Mouse (Mus musculus): ENCODE results near the gene Hspa13. TPM values are rescaled to one million over a fixed set of nuclear protein-coding genes. Genes with fewer than 3 reads are reported as not detected.

Hspa13 gene
- 27.7 and 30.0 TPM in 2 replicates for polyA plus RNA-seq (2015; fragmentation: Nextera tagmentation; extraction: Ambion mirVana)

DNA sequence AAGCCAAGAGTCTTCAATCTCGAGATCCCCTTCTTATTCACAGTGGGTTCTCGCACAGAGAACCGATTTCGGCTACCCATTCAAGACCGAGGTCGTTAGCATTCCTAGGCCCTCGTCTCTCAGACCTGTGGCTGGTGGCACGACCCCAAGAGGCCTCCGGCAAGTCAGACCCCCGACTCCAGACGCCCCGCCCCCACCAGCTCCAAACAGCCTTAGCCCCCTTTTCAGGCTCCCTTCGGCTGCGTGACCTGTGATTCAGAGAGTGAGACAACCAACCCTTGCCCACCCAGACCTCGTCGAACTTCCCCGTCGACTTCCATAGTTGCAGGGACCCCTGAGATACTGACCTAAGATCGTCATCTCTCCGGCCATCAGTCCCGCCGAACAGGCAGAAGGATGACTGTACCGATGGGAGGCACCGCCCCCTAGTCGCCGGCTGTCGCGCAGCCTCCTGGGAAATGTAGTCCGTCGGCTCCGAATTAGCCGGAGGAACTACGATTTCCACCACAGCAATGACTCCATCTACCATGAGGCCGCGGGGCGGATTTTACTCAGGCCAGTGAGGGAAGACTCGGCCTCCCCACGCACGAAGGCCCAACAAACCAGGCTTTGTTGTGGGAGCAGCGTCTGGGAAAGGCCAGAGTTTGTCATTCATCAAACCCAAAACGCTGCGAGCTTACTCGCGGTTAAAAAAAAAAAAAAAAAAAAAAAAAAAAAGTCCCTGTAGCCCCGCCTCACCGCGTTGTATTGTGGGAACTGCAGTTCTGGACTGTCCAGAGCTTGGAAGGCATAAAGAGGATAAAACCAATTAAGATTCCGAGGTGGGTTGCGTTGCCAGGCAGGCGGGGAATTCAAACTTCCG is at the start of gene Hspa13:
Gene Hspa13, minus strand, starts transcription at position 717 of the 862 bp plus-strand sequence.
- DNase-seq (ENCODE audit: low spot score) (peak; percentile 99), ATAC-seq (replicated peaks; ENCODE audit: low FRiP score, low read depth) (peak; percentile 99)
- peak within 1 kb of the TSS; percentile 68; the same call in 1 of the 2 replicates for H3K27ac ChIP-seq
- under 1% methylated on average over 51 of the region's 51 CpGs for WGBS
- H3K4me1 ChIP-seq (replicated peaks; ENCODE audit: insufficient read depth, low read length), result no peaks in the 10 kb centered on the region
- H3K4me2 ChIP-seq (ENCODE audit: low read length), result peak within 1 kb of the TSS; percentile 80
- H3K9ac ChIP-seq (ENCODE audit: low read depth, low read length), result peak within 1 kb of the TSS; percentile 55; the same call in 1 of the 2 replicates
- H3K27me3 ChIP-seq (ENCODE audit: insufficient read depth, low read length), result no peaks in the 10 kb centered on the region
- no peaks in the 10 kb centered on the region for H3K9me3 ChIP-seq (replicated peaks; ENCODE audit: low read length)
- no peaks in the 10 kb centered on the region for H3K36me3 ChIP-seq (ENCODE audit: insufficient read depth, low read length)
- peak; percentile 34 for TF ChIP-seq CTCF (IDR thresholded peaks at IDR 0.05; ENCODE audit: low read depth)
- peak within 1 kb of the TSS; percentile 73 for H3K4me3 ChIP-seq (replicated peaks; ENCODE audit: low read depth, low read length)

DNA sequence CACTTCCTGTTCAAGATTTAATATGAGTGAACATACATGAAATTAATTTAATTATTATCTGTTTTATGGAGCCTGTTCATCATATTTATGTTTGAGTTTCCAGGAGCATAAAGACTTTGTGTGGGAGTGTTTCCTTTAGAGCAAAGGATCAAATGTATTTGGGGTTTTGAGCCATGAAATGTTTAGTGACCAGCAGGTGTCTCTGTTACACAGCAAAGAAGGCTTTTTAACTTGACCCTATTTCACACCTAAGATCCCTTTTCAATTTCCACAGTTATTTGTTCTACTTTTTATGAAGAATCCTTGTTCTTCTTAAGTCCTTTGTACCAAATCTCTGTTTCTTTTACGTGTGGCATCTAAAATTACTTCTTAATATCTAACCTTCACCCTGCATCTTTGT is 12.4 kb upstream of the Hspa13 start:
- Histone ChIP-seq H3K9me3 (replicated peaks; ENCODE audit: low read length) (no peaks in the 10 kb centered on the region), H3K4me2 (ENCODE audit: low read length) (no peak overlapping the region), H3K9ac (ENCODE audit: low read depth, low read length) (no peak overlapping the region), H3K4me1 (replicated peaks; ENCODE audit: insufficient read depth, low read length) (no peaks in the 10 kb centered on the region), H3K4me3 (replicated peaks; ENCODE audit: low read depth, low read length) (no peak overlapping the region), H3K27me3 (ENCODE audit: insufficient read depth, low read length) (no peaks in the 10 kb centered on the region), H3K27ac (no peak overlapping the region), H3K36me3 (ENCODE audit: insufficient read depth, low read length) (no peaks in the 10 kb centered on the region)
- TF ChIP-seq CTCF (IDR thresholded peaks at IDR 0.05; ENCODE audit: low read depth), result peak; percentile 86
- no peak for ATAC-seq (replicated peaks; ENCODE audit: low FRiP score, low read depth)
- WGBS, result 33% methylated on average over 1 of the region's 1 CpGs
- peak; percentile 81 for DNase-seq (ENCODE audit: low spot score)

DNA sequence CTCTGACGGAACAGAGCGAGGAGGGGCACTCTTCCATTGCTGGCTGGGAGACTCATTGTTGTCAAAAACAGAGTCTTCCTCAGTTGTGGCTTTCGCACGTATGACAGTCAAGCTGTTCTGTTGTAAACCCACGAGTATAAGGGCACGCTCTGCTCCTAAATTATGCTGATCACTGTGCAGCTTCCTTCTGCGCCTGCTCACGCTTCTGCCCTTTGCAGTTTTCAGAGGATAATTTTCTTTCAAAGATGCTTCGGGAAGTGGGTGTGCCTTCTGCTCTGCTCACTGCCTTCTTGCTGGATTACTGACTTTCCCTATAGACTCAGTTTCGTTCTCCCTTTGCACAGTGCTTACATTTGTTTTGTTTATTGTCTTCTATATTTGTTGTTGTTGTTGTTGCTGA is 6.3 kb upstream of the Hspa13 start:
- 88% methylated on average over 10 of the region's 10 CpGs for WGBS
- TF ChIP-seq CTCF (IDR thresholded peaks at IDR 0.05; ENCODE audit: low read depth), result no peak
- no peak overlapping the region for H3K4me3 ChIP-seq (replicated peaks; ENCODE audit: low read depth, low read length)

DNA sequence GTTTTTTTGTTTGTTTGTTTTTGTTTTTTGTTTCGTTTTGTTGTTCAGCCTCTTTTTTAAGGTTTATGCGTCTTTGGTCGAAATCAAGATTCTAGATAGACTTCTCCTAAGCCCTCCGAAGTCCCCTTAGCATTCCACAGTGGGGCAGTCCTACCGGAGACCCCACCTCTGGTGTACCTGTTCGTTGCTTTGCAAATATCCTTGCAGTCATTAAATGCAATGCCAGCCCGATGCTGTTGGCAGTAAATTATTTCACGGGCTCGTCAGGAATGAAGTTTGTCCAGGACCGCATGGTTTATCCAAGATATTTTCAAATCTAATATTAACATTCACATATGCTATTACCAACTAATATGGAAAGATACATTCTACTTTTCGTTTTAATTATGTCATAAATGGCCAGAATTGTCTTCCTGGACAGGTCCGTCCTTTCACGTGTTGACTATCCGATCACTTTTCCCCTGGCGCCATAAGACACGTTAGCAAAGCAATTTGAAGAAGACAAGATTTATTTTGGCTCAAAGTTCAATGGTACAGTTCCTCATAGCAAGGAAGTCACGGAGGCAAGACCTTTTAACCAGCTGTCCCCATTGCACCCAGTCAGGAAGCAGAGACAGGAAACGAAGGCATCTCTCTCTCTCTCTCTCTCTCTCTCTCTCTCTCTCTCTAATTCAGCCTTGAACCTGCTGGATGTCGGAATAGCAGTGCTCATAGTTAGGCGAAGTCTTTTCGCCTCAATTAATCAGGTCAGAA is 522 bp upstream of the Hspa13 start:
- Histone ChIP-seq H3K4me3 (replicated peaks; ENCODE audit: low read depth, low read length) (peak overlapping the region; percentile 73), H3K4me2 (ENCODE audit: low read length) (peak overlapping the region; percentile 80), H3K9ac (ENCODE audit: low read depth, low read length) (peak overlapping the region; percentile 37; the same call in 1 of the 2 replicates), H3K27ac (peak overlapping the region; percentile 68; the same call in 1 of the 2 replicates), H3K27me3 (ENCODE audit: insufficient read depth, low read length) (no peaks in the 10 kb centered on the region), H3K9me3 (replicated peaks; ENCODE audit: low read length) (no peaks in the 10 kb centered on the region), H3K4me1 (replicated peaks; ENCODE audit: insufficient read depth, low read length) (no peaks in the 10 kb centered on the region), H3K36me3 (ENCODE audit: insufficient read depth, low read length) (no peaks in the 10 kb centered on the region)
- WGBS, result 12% methylated on average over 21 of the region's 21 CpGs
- peak; percentile 24 for DNase-seq (ENCODE audit: low spot score)
- no peak for TF ChIP-seq CTCF (IDR thresholded peaks at IDR 0.05; ENCODE audit: low read depth)
- ATAC-seq (replicated peaks; ENCODE audit: low FRiP score, low read depth), result peak; percentile 67

More for the DNA sequence above, 6.3 kb upstream of the Hspa13 start:
- no peak for ATAC-seq (replicated peaks; ENCODE audit: low FRiP score, low read depth)
- Histone ChIP-seq H3K36me3 (ENCODE audit: insufficient read depth, low read length) (no peaks in the 10 kb centered on the region), H3K4me2 (ENCODE audit: low read length) (no peak overlapping the region), H3K27ac (no peak overlapping the region), H3K4me1 (replicated peaks; ENCODE audit: insufficient read depth, low read length) (no peaks in the 10 kb centered on the region), H3K27me3 (ENCODE audit: insufficient read depth, low read length) (no peaks in the 10 kb centered on the region), H3K9me3 (replicated peaks; ENCODE audit: low read length) (no peaks in the 10 kb centered on the region), H3K9ac (ENCODE audit: low read depth, low read length) (no peak overlapping the region)
- no peak for DNase-seq (ENCODE audit: low spot score)

DNA sequence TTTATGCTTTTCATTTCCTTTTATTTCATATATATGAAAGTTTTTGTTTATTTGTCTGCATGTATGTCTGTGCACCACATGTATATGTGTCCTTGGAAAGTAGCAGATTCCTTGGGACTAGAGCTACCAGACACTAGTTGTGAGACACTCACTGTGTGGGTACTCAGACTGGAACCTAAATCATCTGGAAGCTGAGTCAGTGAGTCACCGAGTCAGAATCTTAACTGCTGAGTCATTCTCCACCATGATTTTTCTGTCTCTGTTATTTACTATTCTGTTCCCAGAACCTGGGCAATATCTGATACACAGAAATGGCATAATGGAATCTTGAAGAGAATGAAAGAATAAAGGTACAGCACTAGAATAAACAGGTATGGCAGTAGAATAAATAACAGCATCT is 14.0 kb downstream of the Hspa13 start:
- Histone ChIP-seq H3K36me3 (ENCODE audit: insufficient read depth, low read length) (peaks cover 10% of the 10 kb centered on the region; the same call in 1 of the 2 replicates), H3K9me3 (replicated peaks; ENCODE audit: low read length) (no peaks in the 10 kb centered on the region), H3K27me3 (ENCODE audit: insufficient read depth, low read length) (no peaks in the 10 kb centered on the region), H3K4me2 (ENCODE audit: low read length) (no peak overlapping the region), H3K9ac (ENCODE audit: low read depth, low read length) (no peak overlapping the region), H3K27ac (no peak overlapping the region), H3K4me3 (replicated peaks; ENCODE audit: low read depth, low read length) (no peak overlapping the region), H3K4me1 (replicated peaks; ENCODE audit: insufficient read depth, low read length) (no peaks in the 10 kb centered on the region)
- TF ChIP-seq CTCF (IDR thresholded peaks at IDR 0.05; ENCODE audit: low read depth), result no peak
- DNase-seq (ENCODE audit: low spot score), result no peak
- 71% methylated on average over 1 of the region's 1 CpGs for WGBS
- ATAC-seq (replicated peaks; ENCODE audit: low FRiP score, low read depth), result no peak

DNA sequence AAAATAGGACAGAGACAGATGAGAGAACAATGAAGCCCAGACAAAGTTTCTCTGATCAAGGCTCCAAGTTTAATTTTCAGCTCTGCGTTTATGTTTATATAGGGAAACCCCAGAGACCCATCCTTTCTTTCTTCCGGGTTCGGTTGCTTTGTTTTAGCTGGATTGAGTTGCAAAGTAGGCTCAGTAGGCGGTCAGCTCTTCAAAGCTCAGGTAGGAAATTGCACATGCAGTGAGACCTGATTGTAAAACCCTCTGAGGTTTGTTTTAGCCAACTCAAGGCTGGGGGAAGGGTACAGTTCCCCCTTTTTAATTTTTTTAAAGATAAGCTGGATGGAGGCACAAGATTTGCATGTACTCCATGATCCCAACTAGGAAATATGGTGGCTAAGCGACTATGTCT is 16.8 kb downstream of the Hspa13 start:
- TF ChIP-seq CTCF (IDR thresholded peaks at IDR 0.05; ENCODE audit: low read depth), result no peak
- H3K27me3 ChIP-seq (ENCODE audit: insufficient read depth, low read length), result no peaks in the 10 kb centered on the region
- WGBS, result 43% methylated on average over 5 of the region's 5 CpGs
- H3K4me1 ChIP-seq (replicated peaks; ENCODE audit: insufficient read depth, low read length), result no peaks in the 10 kb centered on the region
- DNase-seq (ENCODE audit: low spot score) (no peak), ATAC-seq (replicated peaks; ENCODE audit: low FRiP score, low read depth) (no peak)
- no peak overlapping the region for H3K27ac ChIP-seq
- no peaks in the 10 kb centered on the region for H3K9me3 ChIP-seq (replicated peaks; ENCODE audit: low read length)
- H3K36me3 ChIP-seq (ENCODE audit: insufficient read depth, low read length), result no peaks in the 10 kb centered on the region
- H3K9ac ChIP-seq (ENCODE audit: low read depth, low read length), result no peak overlapping the region
- H3K4me2 ChIP-seq (ENCODE audit: low read length), result no peak overlapping the region
- H3K4me3 ChIP-seq (replicated peaks; ENCODE audit: low read depth, low read length), result no peak overlapping the region
